Mouse (Mus musculus) liver, adult 2 months (tissue): ENCODE measurements at regions not wholly inside any gene's neighbourhood (a gene's known extent, or its start where the extent isn't known, plus 50 kb on each side); places are given as distances from the start of the nearest gene placed in this dataset.

Experiments
- CTCF ChIP-seq: fragments of 200-500 bp; IDR thresholded peaks from 2 replicates; pipeline ENCODE4 v1.5.1; 2011; ENCODE audit warnings: low read depth, low read length, control low read depth
- POLR2A ChIP-seq: fragments of 200-500 bp; IDR thresholded peaks from 2 replicates; pipeline ENCODE4 v1.6.1; 2011; ENCODE audit warnings: low read length, control low read depth; ENCODE audit not compliant: insufficient read depth; ENCODE audit errors: extremely low read depth

DNA sequence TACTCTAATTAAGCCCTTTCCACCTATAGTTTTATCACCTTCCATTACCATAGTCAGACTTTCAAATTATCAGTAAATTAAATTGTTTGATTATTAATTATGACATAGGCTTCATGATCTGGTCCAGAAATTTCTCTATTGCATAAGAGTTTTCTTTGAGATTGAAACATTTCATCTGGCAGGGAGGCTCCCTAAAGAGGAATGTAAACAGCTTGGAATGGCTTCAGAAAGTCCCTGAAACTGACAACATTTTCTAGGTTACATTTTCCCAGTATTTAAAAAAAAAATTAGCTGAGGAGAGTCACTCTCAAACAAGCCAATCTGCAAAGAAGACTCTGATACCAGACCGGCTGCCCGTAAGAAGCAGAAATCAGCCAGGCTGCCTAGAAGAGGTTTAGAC, 1172.6 kb upstream of the Lrrc6 start:
- no peak for TF ChIP-seq POLR2A
- TF ChIP-seq CTCF = no peak
